Mouse (Mus musculus): ENCODE results near the gene Elmo1.

The Elmo1 gene

GRCm38 (mm10) chr13:20257562-20258525, 167.4 kb downstream of the Elmo1 start:
- in situ Hi-C loops (cut with MboI, MseI), result loop anchor here (5.0 to 10.0 kb wide), 2 partner anchors 63 to 64 kb away; no protein-coding TSS in a partner anchor

- in situ Hi-C loops (cut with MboI, MseI), result no loop called here
Observed at GRCm38 (mm10) chr13:20263173-20263572, 172.8 kb downstream of the Elmo1 start.

GRCm38 (mm10) chr13:20270148-20270547, 179.8 kb downstream of the Elmo1 start:
- in situ Hi-C loops (cut with MboI, MseI), result loop anchor here (10.0 kb wide), 2 partner anchors 245 to 575 kb away; partner anchors contain the start of gene Nme8

- in situ Hi-C loops (cut with MboI, MseI), result loop anchor here (10.0 kb wide), 2 partner anchors 247 to 577 kb away; partner anchors contain the start of gene Nme8
Observed at GRCm38 (mm10) chr13:20271799-20272198, 181.4 kb downstream of the Elmo1 start.

- in situ Hi-C loops (cut with MboI, MseI), result loop anchor here (10.0 kb wide), 2 partner anchors 248 to 578 kb away; partner anchors contain the start of gene Nme8
Observed at GRCm38 (mm10) chr13:20272562-20272961, 182.2 kb downstream of the Elmo1 start.

GRCm38 (mm10) chr13:20279889-20280288, 189.5 kb downstream of the Elmo1 start:
- in situ Hi-C loops (cut with MboI, MseI), result loop anchor here (10.0 kb wide), 2 partner anchors 255 to 585 kb away; partner anchors contain the start of gene Nme8

- in situ Hi-C loops (cut with MboI, MseI), result no loop called here
Observed at GRCm38 (mm10) chr13:20283891-20284290, 193.5 kb downstream of the Elmo1 start.

GRCm38 (mm10) chr13:20286680-20287079, 196.3 kb downstream of the Elmo1 start:
- in situ Hi-C loops (cut with MboI, MseI), result no loop called here

GRCm38 (mm10) chr13:20288393-20288792, 198.0 kb downstream of the Elmo1 start:
- in situ Hi-C loops (cut with MboI, MseI), result no loop called here

GRCm38 (mm10) chr13:20290412-20290811, 200.0 kb downstream of the Elmo1 start:
- in situ Hi-C loops (cut with MboI, MseI), result loop anchor here (10.0 kb wide), 1 partner anchor 884 kb away; the partner anchor contains the start of gene Trim27

- in situ Hi-C loops (cut with MboI, MseI), result loop anchor here (10.0 kb wide), 1 partner anchor 882 kb away; the partner anchor contains the start of gene Trim27
Observed at GRCm38 (mm10) chr13:20292348-20292747, 202.0 kb downstream of the Elmo1 start.

GRCm38 (mm10) chr13:20295278-20295970, 205.0 kb downstream of the Elmo1 start:
- in situ Hi-C loops (cut with MboI, MseI), result loop anchor here (10.0 kb wide), 1 partner anchor 879 kb away; the partner anchor contains the start of gene Trim27

GRCm38 (mm10) chr13:20297841-20298240, 207.4 kb downstream of the Elmo1 start:
- in situ Hi-C loops (cut with MboI, MseI), result loop anchor here (10.0 kb wide), 1 partner anchor 877 kb away; the partner anchor contains the start of gene Trim27

- in situ Hi-C loops (cut with MboI, MseI), result loop anchor here (10.0 kb wide), 1 partner anchor 875 kb away; the partner anchor contains the start of gene Trim27
Observed at GRCm38 (mm10) chr13:20299424-20299823, 209.0 kb downstream of the Elmo1 start.

- in situ Hi-C loops (cut with MboI, MseI), result loop anchor here (25.0 kb wide), 1 partner anchor 637 kb away; no protein-coding TSS in a partner anchor
Observed at GRCm38 (mm10) chr13:20300052-20300564, 209.7 kb downstream of the Elmo1 start.

- in situ Hi-C loops (cut with MboI, MseI), result loop anchor here (25.0 kb wide), 1 partner anchor 637 kb away; no protein-coding TSS in a partner anchor
Observed at GRCm38 (mm10) chr13:20300626-20301025, 210.2 kb downstream of the Elmo1 start.

- in situ Hi-C loops (cut with MboI, MseI), result loop anchor here (25.0 kb wide), 1 partner anchor 636 kb away; no protein-coding TSS in a partner anchor
Observed at GRCm38 (mm10) chr13:20301760-20302159, 211.4 kb downstream of the Elmo1 start.

GRCm38 (mm10) chr13:20305621-20306020, 215.2 kb downstream of the Elmo1 start:
- in situ Hi-C loops (cut with MboI, MseI), result loop anchor here (5.0 to 25.0 kb wide), 2 partner anchors 67 to 632 kb away; no protein-coding TSS in a partner anchor

- in situ Hi-C loops (cut with MboI, MseI), result loop anchor here (5.0 to 25.0 kb wide), 2 partner anchors 66 to 631 kb away; no protein-coding TSS in a partner anchor
Observed at GRCm38 (mm10) chr13:20306180-20307177, 216.1 kb downstream of the Elmo1 start.

- in situ Hi-C loops (cut with MboI, MseI), result loop anchor here (5.0 to 25.0 kb wide), 2 partner anchors 65 to 630 kb away; no protein-coding TSS in a partner anchor
Observed at GRCm38 (mm10) chr13:20307381-20307780, 217.0 kb downstream of the Elmo1 start.

All from T-helper 2 cell (primary cell).